Mouse (Mus musculus) heart, adult 2 months (tissue): ENCODE data around the gene March9.

Source experiments
- CTCF ChIP-seq: fragments of 200-600 bp; IDR thresholded peaks from 2 replicates; pipeline ENCODE4 v1.8.1; 2022; ENCODE audit warnings: antibody characterized with exemption, mild to moderate bottlenecking, moderate library complexity
- EP300 ChIP-seq: fragments of 200-500 bp; IDR thresholded peaks from 2 replicates; pipeline ENCODE4 v1.6.1; 2011; ENCODE audit warnings: low read depth, low read length, control low read depth; ENCODE audit not compliant: insufficient read depth
- POLR2A ChIP-seq: fragments of 200-500 bp; IDR thresholded peaks from 2 replicates; pipeline ENCODE4 v1.6.1; 2011; ENCODE audit warnings: mild to moderate bottlenecking, low read depth, low read length, control low read depth; ENCODE audit not compliant: insufficient read depth

- TF ChIP-seq CTCF, result no peak
- TF ChIP-seq POLR2A, result no peak
- no peak for TF ChIP-seq EP300
Observed at GRCm38 (mm10) chr10:127090560-127091411, 30.8 kb upstream of the March9 start.
